Mouse (Mus musculus): ENCODE measurements around the gene Pemt.

DNA sequence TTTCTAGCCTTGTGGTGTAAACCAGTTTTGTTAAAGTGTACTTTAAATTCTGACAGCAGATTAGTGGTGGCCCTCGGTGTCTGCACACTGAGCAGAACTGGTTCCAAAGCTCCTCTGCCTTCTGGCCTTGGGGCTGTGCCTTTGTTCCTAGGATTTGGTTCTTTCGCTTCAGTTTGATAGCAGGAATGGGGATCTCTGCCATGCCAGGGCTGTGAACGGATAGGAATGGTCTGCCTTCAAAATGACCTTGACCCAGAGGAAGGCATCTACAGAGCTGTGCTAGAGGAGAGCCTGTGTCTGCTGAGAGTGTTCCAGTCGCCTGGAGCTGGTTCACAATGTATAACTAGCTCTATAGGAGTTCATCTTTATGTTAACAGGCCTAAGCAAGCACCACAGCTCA is 86.8 kb downstream of the Pemt start:
- no peak for TF ChIP-seq CTCF (IDR thresholded peaks at IDR 0.05; ENCODE audit: borderline replicate concordance, insufficient read depth, low read length)
- TF ChIP-seq POLR2A (IDR thresholded peaks at IDR 0.05; ENCODE audit: low read depth, low read length), result no peak
